Mouse (Mus musculus): ENCODE data around the gene Mfn1.

Mfn1 gene

DNA sequence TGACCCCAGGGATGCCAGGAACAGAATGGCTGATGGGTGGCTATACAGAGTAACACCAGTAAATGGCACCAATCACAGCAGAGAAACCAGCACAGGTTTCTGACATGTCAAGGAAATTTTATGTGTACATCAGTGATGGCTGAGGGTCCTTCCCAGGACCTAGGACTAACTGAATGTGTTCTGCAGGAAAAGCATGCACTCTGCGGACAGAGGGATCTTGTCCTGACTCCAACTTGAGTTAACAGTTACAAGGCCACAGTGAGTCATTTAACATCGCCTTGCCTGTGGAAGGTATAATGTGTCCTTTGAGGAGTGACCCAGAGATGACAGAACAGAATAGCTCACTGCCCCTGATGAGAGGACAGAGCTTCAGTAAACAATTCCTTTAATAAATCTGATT is 85.5 kb downstream of the Mfn1 start:
- no peak for DNase-seq

DNA sequence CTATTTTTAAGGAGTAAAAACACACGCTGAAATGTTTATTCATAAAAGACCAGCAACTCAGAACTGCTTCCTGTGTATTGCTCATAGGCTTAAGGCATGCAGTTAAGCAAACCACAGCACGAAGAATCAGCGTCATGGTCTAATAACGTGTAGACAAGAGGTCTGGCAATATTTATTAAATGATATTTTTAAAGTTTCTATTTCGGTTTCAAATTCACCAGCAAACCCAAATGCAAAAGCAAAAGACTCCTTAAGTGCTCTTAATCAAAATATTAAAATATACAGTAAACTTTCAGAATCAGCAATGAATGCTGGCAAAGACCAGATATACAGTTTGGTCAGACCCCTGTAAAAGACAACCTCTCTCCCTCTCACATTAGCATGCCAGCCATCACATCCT is 86.1 kb downstream of the Mfn1 start:
- DNase-seq: no peak

DNA sequence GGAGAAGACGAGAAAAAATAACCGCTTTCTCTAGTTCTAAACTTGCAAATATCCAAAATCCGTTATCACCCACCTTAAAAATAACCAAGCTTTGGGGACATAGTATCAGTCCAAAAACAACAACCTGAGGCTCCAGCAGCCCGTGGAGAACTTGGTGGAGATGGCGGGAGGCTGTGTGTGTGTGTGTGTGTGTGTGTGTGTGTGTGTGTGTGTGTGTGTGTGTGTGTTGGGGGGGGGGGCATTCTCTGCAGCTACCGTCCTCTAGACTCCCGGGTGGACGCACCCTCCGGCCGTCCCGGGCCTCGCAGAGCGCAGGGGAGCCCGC is 86.7 kb downstream of the Mfn1 start:
- DNase-seq: no peak

DNA sequence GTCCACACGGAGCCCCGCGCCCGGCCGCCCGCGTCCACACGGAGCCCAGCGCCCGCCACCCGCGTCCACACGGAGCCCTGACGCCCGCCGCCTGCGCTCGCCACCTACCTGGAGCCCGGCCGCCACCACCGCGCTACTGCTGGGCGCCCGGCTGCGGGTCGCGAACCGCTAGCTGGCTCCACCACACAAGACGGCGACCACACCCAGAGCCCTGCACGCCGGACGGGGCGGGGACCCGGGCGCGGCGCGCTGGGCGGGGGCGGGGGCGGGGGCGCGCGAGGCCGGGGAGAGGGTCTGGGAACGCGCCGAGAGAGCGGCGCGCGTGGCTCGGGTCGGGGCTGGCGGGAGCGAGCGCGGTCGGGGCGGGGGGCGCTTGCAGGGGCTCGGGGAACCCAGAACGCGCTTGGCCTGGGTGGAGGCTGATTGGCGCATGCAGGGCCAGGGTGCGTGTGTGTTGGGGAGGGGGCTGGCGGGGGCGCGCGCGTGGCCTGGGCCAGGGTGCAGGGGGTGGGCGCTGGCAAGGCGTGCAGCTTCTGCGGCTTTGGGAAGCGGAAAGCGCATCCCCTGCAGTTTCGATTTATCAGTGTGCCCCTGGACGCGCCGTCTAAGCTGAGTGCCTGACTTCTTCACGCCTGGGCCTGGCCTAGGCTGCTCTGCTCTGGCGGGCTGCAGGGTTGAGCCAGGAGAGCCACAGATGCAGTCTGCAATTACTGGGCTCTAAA is 87.2 kb downstream of the Mfn1 start, which contains the start of gene Gnb4:
Gene Gnb4, minus strand, starts transcription at position 255 of the 722 bp plus-strand sequence.
- peak; percentile 90 for DNase-seq

DNA sequence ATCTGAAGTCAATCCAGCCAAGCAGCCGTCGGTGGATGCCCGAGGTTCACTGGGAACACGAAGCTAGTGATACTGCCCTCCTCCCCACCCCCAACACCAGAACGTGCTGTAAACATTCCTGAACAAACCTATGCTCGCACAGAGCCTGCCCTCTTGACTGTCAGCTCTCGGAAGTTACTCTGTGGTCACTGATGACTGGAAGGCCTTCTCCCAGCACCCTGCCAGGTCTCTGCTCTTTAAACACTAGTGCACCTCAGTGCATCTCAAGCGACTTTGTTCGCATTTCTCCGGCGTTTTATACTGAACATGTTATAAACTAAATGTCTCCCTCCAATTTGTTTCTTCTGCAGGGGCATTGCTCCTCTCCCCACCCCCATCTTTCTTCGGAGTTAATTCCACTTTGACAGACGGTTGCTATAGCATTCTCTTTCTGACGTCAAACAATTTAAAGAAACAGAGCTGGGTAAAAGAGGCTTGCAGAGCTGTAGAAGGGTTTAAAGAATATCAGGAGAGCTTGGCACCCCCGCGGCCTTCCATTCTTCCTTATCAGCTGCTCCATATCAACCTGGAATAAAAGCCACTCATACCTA is 87.9 kb downstream of the Mfn1 start:
- peak; percentile 40 for DNase-seq

DNA sequence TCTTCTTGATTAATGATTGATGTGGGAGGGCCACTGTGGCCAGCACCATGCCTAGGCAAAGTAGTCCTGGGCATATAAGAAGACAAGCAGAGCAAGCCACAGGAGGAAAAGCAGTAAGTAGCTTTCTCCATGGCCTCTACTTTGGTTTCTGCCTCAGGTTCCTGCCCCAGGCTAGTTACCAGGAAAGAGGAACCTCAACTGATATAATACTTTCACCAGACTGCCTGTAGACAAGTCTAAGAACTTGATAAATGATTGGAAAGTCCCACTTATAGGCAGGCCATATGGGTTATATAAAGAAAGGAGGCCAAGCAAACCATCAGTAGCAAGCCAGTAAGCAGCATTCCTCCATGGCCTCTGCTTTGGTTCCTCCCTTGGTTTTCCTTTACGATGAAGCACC is 92.4 kb downstream of the Mfn1 start:
- no peak for DNase-seq

DNA sequence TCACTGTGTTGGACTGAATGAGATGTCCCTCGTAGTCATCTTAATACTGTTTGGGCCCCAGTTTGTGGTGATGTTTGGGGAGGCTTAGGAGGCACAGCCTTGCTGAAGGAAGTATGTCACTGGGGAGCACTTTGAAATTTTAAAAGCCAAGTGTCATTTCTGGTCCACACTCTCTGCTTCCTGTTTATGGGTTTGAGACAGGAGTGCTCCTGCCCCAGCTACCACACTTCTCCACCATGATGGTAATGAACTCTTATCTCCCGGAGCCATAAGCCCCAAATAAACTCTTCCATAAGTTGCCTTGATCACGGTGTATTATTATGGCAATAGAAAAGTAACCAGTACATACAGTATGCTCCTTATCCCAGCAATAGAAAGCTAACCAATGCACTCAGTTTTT is 92.8 kb downstream of the Mfn1 start:
- DNase-seq: no peak

DNA sequence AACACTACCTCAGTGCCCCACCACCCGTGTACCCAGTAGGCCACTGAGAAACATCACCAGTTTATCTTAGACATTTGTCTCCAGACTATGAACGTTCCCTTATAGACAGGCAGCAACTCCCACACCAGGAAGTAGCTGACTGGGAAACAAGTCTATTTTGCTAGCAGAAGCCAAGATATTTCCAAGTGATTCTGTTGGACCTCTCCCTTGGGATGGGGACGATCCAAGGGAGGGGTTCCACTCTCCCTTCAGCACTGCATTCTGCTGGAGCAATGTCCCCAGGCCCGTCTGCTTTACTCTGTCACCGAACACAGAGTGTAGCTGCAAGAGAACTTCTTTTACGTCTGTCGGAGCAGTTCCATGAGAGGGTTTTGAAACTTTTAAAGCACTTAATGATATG is 98.9 kb downstream of the Mfn1 start:
- no peak for DNase-seq

All from retina, postnatal 1 day (tissue).